Comparison of ENCODE assay signal across 24 mouse cellular contexts in the genomic region with DNA sequence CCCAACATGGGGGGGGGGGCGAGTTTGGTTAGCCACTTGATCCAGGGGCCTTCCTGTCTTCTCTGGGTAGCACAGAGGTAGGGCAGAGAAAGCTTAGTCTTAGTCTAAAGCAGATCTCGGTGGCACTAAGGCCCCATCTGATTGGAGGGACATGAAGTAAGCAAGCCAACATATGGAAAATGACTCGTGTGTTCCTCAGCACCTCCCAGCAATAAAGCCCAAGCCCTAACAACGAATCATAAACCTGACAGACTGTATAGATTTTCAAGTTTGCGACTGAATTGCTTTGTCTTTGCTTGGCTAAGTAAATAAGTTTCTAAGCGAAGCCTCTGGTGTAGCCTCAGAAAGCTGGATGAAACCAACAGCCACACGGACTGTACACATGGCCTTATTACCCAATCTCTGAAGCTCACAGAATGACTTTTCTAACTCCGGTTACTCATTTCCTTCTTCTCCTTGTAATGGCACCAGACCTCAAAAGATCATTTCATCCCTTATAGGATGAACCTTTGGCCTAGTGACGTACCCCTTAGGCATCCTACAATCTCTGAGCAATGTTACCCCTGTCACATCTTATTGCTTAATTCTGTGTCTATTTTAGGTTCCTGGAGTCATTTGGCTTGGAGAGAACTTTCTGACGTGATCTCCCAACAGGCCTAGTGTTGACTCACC. TPM values are rescaled to one million over a fixed set of nuclear protein-coding genes. Genes with fewer than 3 reads are reported as not detected.
DNase-seq lines count a peak whose midpoint lies in the region; ATAC-seq and TF ChIP-seq lines count a peak whose summit lies in the region.
"Had no signal": no experiment of that assay in that cellular context is flagged by ENCODE, and none has a peak within 500 bp of the region (broad histone marks: within the 10 kb centered on the region; RNA-seq: fewer than 3 reads in every experiment).

No protein-coding gene starts in this region.

- intact Hi-C loops in heart, postnatal 25 days (cut with DNase I): loop anchor here (5.0 to 10.0 kb wide), 2 partner anchors 65 to 227 kb away; no protein-coding TSS in a partner anchor

- ATAC-seq in liver, embryonic 15.5 days (ENCODE audit: insufficient read depth): 0 out of 2 replicates have a peak, but pooled peaks have one; percentile 12
- no peak for ATAC-seq in liver, embryonic 12.5 days
- peak; percentile 69 for ATAC-seq in intestine, embryonic 16.5 days
- ATAC-seq in forebrain, embryonic 11.5 days (replicated peaks; ENCODE audit: low FRiP score): no peak
- ATAC-seq in cerebellum, adult (ENCODE audit: insufficient number of reproducible peaks, low FRiP score, low TSS enrichment): no peak
- ATAC-seq: forebrain, embryonic 16.5 days; midbrain, embryonic 15.5 days had no signal

- H3K9me3 ChIP-seq in liver, embryonic 15.5 days (replicated peaks): no peaks in the 10 kb centered on the region
- no peaks in the 10 kb centered on the region for H3K9me3 ChIP-seq in liver, embryonic 12.5 days (replicated peaks)
- H3K9me3 ChIP-seq in intestine, embryonic 16.5 days (ENCODE audit: control insufficient read depth, low read length): no peaks in the 10 kb centered on the region
- no peaks in the 10 kb centered on the region for H3K9me3 ChIP-seq in forebrain, embryonic 11.5 days (ENCODE audit: control insufficient read depth, low read length)
- H3K9me3 ChIP-seq: heart, embryonic 15.5 days; hindbrain, embryonic 15.5 days; kidney, embryonic 15.5 days; limb, embryonic 12.5 days; midbrain, embryonic 15.5 days had no signal

- peaks cover 16% of the 10 kb centered on the region for H3K36me3 ChIP-seq in liver, embryonic 15.5 days (replicated peaks)
- peaks cover 28% of the 10 kb centered on the region for H3K36me3 ChIP-seq in liver, embryonic 12.5 days
- no peaks in the 10 kb centered on the region for H3K36me3 ChIP-seq in intestine, embryonic 16.5 days (ENCODE audit: control insufficient read depth, insufficient read depth, low read length)
- peaks cover 32% of the 10 kb centered on the region for H3K36me3 ChIP-seq in myocyte (ENCODE audit: control insufficient read depth, insufficient read depth)
- no peaks in the 10 kb centered on the region for H3K36me3 ChIP-seq in forebrain, embryonic 11.5 days (ENCODE audit: control insufficient read depth, insufficient read depth, low read length)

- no peaks in the 10 kb centered on the region for H3K27me3 ChIP-seq in liver, embryonic 15.5 days
- H3K27me3 ChIP-seq in liver, embryonic 12.5 days (replicated peaks): no peaks in the 10 kb centered on the region
- no peaks in the 10 kb centered on the region for H3K27me3 ChIP-seq in intestine, embryonic 16.5 days (replicated peaks; ENCODE audit: control insufficient read depth, insufficient read depth, low read length)
- H3K27me3 ChIP-seq in myocyte (ENCODE audit: control insufficient read depth, insufficient read depth, insufficient read length): no peaks in the 10 kb centered on the region
- no peaks in the 10 kb centered on the region for H3K27me3 ChIP-seq in forebrain, embryonic 11.5 days (ENCODE audit: control insufficient read depth, insufficient read depth, low read length)
- H3K27me3 ChIP-seq: heart, embryonic 15.5 days; hindbrain, embryonic 15.5 days; kidney, embryonic 15.5 days; limb, embryonic 12.5 days; midbrain, embryonic 15.5 days had no signal

- 61% methylated on average over 10 of the region's 10 CpGs for WGBS in liver, embryonic 15.5 days (ENCODE audit: insufficient replicate concordance)
- WGBS in liver, embryonic 12.5 days (ENCODE audit: insufficient replicate concordance): 76% methylated on average over 10 of the region's 10 CpGs
- 70% methylated on average over 10 of the region's 10 CpGs for WGBS in intestine, embryonic 16.5 days
- WGBS in forebrain, embryonic 11.5 days: 92% methylated on average over 10 of the region's 10 CpGs

- H3K79me2 ChIP-seq in myocyte (ENCODE audit: control insufficient read depth, insufficient read depth): no peaks in the 10 kb centered on the region

- H3K4me3 ChIP-seq in liver, embryonic 15.5 days (replicated peaks): no peak overlapping the region
- H3K4me3 ChIP-seq in liver, embryonic 12.5 days: no peak overlapping the region
- no peak overlapping the region for H3K4me3 ChIP-seq in bone marrow macrophage, adult 2 months (ENCODE audit: insufficient read depth, low read length)
- no peak overlapping the region for H3K4me3 ChIP-seq in intestine, embryonic 16.5 days (ENCODE audit: low read length)
- no peak overlapping the region for H3K4me3 ChIP-seq in myocyte
- no peak overlapping the region for H3K4me3 ChIP-seq in forebrain, embryonic 11.5 days (ENCODE audit: low read depth, low read length)
- H3K4me3 ChIP-seq: heart, embryonic 15.5 days; hindbrain, embryonic 15.5 days; kidney, embryonic 15.5 days; limb, embryonic 12.5 days; midbrain, embryonic 15.5 days had no signal

- no peak for DNase-seq in heart, postnatal 25 days (ENCODE audit: low spot score)
- DNase-seq in forebrain, embryonic 11.5 days (ENCODE audit: low spot score): no peak
- DNase-seq: adrenal gland, postnatal 36 days; cerebellum, adult 18-20 months; cerebellum, postnatal 36 days; gastrocnemius, postnatal 25 days; kidney, adult 11 months; kidney, postnatal 36 days; lung, postnatal 10 days; thymus, adult 2 months; thymus, postnatal 4 days had no signal

- no peak overlapping the region for H3K27ac ChIP-seq in liver, embryonic 15.5 days (replicated peaks)
- H3K27ac ChIP-seq in liver, embryonic 12.5 days: no peak overlapping the region
- peak overlapping the region; percentile 35 for H3K27ac ChIP-seq in bone marrow macrophage, adult 2 months (ENCODE audit: insufficient read depth, low read depth, low read length)
- no peak overlapping the region for H3K27ac ChIP-seq in intestine, embryonic 16.5 days (ENCODE audit: low read length)
- no peak overlapping the region for H3K27ac ChIP-seq in forebrain, embryonic 11.5 days (ENCODE audit: low read depth, low read length)
- H3K27ac ChIP-seq: heart, embryonic 15.5 days; hindbrain, embryonic 15.5 days; kidney, embryonic 15.5 days; limb, embryonic 12.5 days; midbrain, embryonic 15.5 days; stomach, postnatal 0 days had no signal

- TF ChIP-seq POLR2A in bone marrow macrophage, adult 2 months (IDR thresholded peaks at IDR 0.05; ENCODE audit: borderline replicate concordance, low read depth, low read length): no peak
- no peak for TF ChIP-seq POLR2A in myocyte (IDR thresholded peaks at IDR 0.05; ENCODE audit: insufficient read length, low read depth)

- H3K4me2 ChIP-seq in liver, embryonic 15.5 days: no peak overlapping the region
- no peak overlapping the region for H3K4me2 ChIP-seq in liver, embryonic 12.5 days
- no peak overlapping the region for H3K4me2 ChIP-seq in intestine, embryonic 16.5 days (ENCODE audit: low read depth, low read length)
- H3K4me2 ChIP-seq in myocyte (ENCODE audit: low read depth): no peak overlapping the region
- no peak overlapping the region for H3K4me2 ChIP-seq in forebrain, embryonic 11.5 days (ENCODE audit: low read depth, low read length, severe bottlenecking)
- H3K4me2 ChIP-seq: heart, embryonic 15.5 days; hindbrain, embryonic 15.5 days; kidney, embryonic 15.5 days; limb, embryonic 12.5 days; midbrain, embryonic 15.5 days had no signal

- no peak overlapping the region for H3ac ChIP-seq in myocyte (ENCODE audit: control insufficient read depth, insufficient read length)

- no peak for TF ChIP-seq CTCF in bone marrow macrophage, adult 2 months (IDR thresholded peaks at IDR 0.05; ENCODE audit: low read depth, low read length)

- H3K4me1 ChIP-seq in liver, embryonic 15.5 days (replicated peaks): no peaks in the 10 kb centered on the region
- H3K4me1 ChIP-seq in liver, embryonic 12.5 days: peaks cover 14% of the 10 kb centered on the region
- peaks cover 48% of the 10 kb centered on the region for H3K4me1 ChIP-seq in bone marrow macrophage, adult 2 months (ENCODE audit: control insufficient read depth, insufficient read depth, low read length)
- H3K4me1 ChIP-seq in intestine, embryonic 16.5 days (ENCODE audit: control insufficient read depth, insufficient read depth, low read length): no peaks in the 10 kb centered on the region
- H3K4me1 ChIP-seq in forebrain, embryonic 11.5 days (replicated peaks; ENCODE audit: control insufficient read depth, insufficient read depth, low read length): no peaks in the 10 kb centered on the region
- H3K4me1 ChIP-seq: hindbrain, embryonic 15.5 days; kidney, embryonic 15.5 days; midbrain, embryonic 15.5 days had no signal

- no peak overlapping the region for H3K9ac ChIP-seq in liver, embryonic 15.5 days
- no peak overlapping the region for H3K9ac ChIP-seq in liver, embryonic 12.5 days
- no peak overlapping the region for H3K9ac ChIP-seq in intestine, embryonic 16.5 days (ENCODE audit: low read depth, low read length)
- no peak overlapping the region for H3K9ac ChIP-seq in forebrain, embryonic 11.5 days (ENCODE audit: low read length)
- H3K9ac ChIP-seq: heart, embryonic 15.5 days; hindbrain, embryonic 15.5 days; kidney, embryonic 15.5 days; limb, embryonic 12.5 days; midbrain, embryonic 15.5 days had no signal

TF ChIP-seq in myocyte, 11 proteins besides CTCF, POLR2A, EP300 and RAD21:
- TF ChIP-seq USF1 (IDR thresholded peaks at IDR 0.05; ENCODE audit: low read depth): no peak
- no peak for TF ChIP-seq POLR2AphosphoS2 (IDR thresholded peaks at IDR 0.05; ENCODE audit: insufficient read length, low read depth)
- no peak for TF ChIP-seq SRF (IDR thresholded peaks at IDR 0.05; ENCODE audit: control insufficient read depth, insufficient read length, low read depth)
- no peak for TF ChIP-seq TCF12 (IDR thresholded peaks at IDR 0.05; ENCODE audit: insufficient read depth, poor library complexity, severe bottlenecking)
- TF ChIP-seq MAX (IDR thresholded peaks at IDR 0.05; ENCODE audit: low read depth): no peak
- no peak for TF ChIP-seq E2F4 (IDR thresholded peaks at IDR 0.05; ENCODE audit: insufficient read depth)
- peak; percentile 90 for TF ChIP-seq CEBPB (IDR thresholded peaks at IDR 0.05; ENCODE audit: insufficient read depth, poor library complexity, severe bottlenecking)
- no peak for TF ChIP-seq REST (IDR thresholded peaks at IDR 0.05; ENCODE audit: insufficient read depth, insufficient read length)

RNA-seq across cellular contexts. Expression of a gene that starts 21.3 kb away (rescaled TPM):
- 4.1 and 4.3 TPM in 2 replicates for polyA plus RNA-seq in liver, embryonic 15.5 days (2015; fragmentation: Nextera tagmentation; extraction: Ambion mirVana)
- polyA plus RNA-seq in liver, embryonic 12.5 days (2016; fragmentation: Nextera tagmentation; extraction: Ambion mirVana): 6.0 and 7.1 TPM in 2 replicates
- polyA plus RNA-seq in bone marrow macrophage, adult 2 months (2012; ENCODE audit: insufficient read depth, insufficient read length, missing spikeins): 4.8 and 5.0 TPM in 2 replicates
- polyA plus RNA-seq in intestine, embryonic 16.5 days (2015; fragmentation: Nextera tagmentation; extraction: Ambion mirVana): 15.9 and 16.6 TPM in 2 replicates
- 2.9 TPM for polyA plus RNA-seq in myocyte (2012; fragmentation: generic; extraction: Trizol)
- total RNA-seq in heart, postnatal 25 days (2021): 1 to 10 TPM; 2.6 to 3.2 TPM
- polyA plus RNA-seq in forebrain, embryonic 11.5 days (2014; fragmentation: Nextera tagmentation; extraction: Ambion mirVana): 30.9 and 31.5 TPM in 2 replicates

Comparison
In these comparisons a context has a peak if more than half of its experiments do, and no peak if none do; other contexts are left out.
1. ATAC-seq: peak in liver, embryonic 15.5 days (single experiment) and intestine, embryonic 16.5 days (single experiment); none in liver, embryonic 12.5 days (single experiment), forebrain, embryonic 11.5 days (single experiment) and cerebellum, adult (single experiment).